Mouse (Mus musculus) cortical plate, adult 2 months (tissue): ENCODE results near the gene Mesp1. TPM values are rescaled to one million over a fixed set of nuclear protein-coding genes. Genes with fewer than 3 reads are reported as not detected.
"Not testable (repeated sequence)": the region's sequence is repeated elsewhere in the genome, so short reads cannot be mapped to it uniquely, and the experiment has no call there.

ENCODE experiments used
- H3K27ac ChIP-seq: fragments of 200-500 bp; 2 replicates; pipeline ENCODE4 v1.5.1; 2012; ENCODE audit warnings: low read length, control low read depth, inconsistent platforms; ENCODE audit not compliant: insufficient read depth
- H3K4me1 ChIP-seq: fragments of 200-500 bp; 2 replicates; pipeline ENCODE4 v1.6.1; 2011; ENCODE audit warnings: low read length; ENCODE audit not compliant: control insufficient read depth, insufficient read depth
- H3K4me3 ChIP-seq: fragments of 200-500 bp; 2 replicates; pipeline ENCODE4 v1.5.1; 2011; ENCODE audit warnings: mild to moderate bottlenecking, low read length, control low read depth; ENCODE audit not compliant: insufficient read depth
- CTCF ChIP-seq: fragments of 200-500 bp; IDR thresholded peaks from 2 replicates; pipeline ENCODE4 v1.5.1; 2011; ENCODE audit warnings: mild to moderate bottlenecking, control low read depth, low read length; ENCODE audit not compliant: insufficient read depth; ENCODE audit errors: extremely low read depth
- POLR2A ChIP-seq: fragments of 200-500 bp; IDR thresholded peaks from 2 replicates; pipeline ENCODE4 v1.6.1; 2011; ENCODE audit warnings: mild to moderate bottlenecking, low read length, control low read depth; ENCODE audit not compliant: insufficient read depth; ENCODE audit errors: extremely low read depth
- polyA plus RNA-seq: library from polyadenylated mRNA; depleted of rRNA; stranded (reverse); fragments of >200 nt; gene quantifications from 2 replicates; pipeline ENCODE4 v1.2.3, GENCODE M21; 2012

Gene Mesp1
- polyA plus RNA-seq, 1 experiment: 0.19 TPM

DNA sequence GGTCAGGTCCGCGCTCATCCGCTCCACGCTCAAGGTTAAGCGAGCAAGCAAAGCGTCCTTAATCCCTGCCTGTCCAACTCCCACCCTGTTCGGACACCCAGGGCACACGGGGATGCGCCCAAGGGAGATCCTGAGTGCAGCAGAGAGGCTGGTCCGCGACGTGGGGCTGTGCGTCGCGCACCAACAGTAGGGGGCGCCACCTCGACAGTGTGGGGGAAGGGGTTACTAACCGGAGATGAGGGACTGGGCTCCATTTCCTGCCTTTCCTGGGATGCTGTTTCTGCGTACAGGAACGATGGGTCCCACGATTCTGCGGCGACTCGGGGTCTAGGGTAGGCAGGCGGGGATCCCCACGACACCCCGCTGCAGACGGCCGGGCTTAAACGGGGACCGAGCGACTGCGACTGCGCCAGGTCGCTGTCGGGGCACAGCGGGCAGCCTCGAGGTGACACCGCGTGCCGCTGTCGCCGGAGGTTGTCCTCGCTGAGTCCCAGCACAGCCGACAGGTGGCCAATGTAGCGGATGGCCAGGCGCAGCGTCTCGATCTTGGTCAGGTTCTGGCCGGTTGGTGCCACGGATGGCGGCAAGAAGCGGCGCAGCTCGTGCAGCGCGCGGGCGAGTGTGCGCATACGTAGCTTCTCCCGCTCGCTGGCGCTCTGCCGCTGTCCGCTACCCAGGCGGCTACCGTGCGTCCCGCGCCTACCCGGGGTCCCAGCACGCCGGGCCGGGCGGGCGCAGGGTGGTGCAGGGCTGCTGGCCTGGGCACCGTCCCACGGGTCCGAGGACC is 760 bp downstream of the Mesp1 start:
- Histone ChIP-seq H3K4me3 (peak overlapping the region; percentile 9), H3K4me1 (no peaks in the 10 kb centered on the region), H3K27ac (no peak overlapping the region)
- TF ChIP-seq CTCF (peak; percentile 47), POLR2A (no peak)

GRCm38 (mm10) chr7:79789812-79790211 is 3.8 kb downstream of the Mesp1 start:
- H3K27ac ChIP-seq, H3K4me3 ChIP-seq, H3K4me1 ChIP-seq: not testable (repeated sequence)

GRCm38 (mm10) chr7:79786295-79786694 is 7.3 kb downstream of the Mesp1 start:
- no peak overlapping the region for H3K27ac ChIP-seq
- no peak overlapping the region for H3K4me3 ChIP-seq
- no peaks in the 10 kb centered on the region for H3K4me1 ChIP-seq
- TF ChIP-seq POLR2A (no peak), CTCF (peak; percentile 75)

DNA sequence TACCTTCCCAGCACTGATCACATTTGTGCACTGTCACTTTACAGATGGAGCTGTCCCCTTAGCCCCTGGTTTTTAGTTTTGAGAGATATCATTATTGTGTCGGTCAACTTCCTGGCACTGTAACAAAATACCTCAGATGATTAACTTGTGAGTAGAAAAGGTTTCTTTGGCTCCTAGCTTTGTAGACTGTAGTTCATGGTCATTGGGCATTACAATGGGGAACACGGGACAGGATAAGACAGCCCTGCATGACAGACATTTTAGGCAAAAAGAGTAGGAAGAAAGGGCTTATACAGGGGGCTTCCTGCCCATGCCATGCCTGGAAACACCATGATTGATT is 11.1 kb downstream of the Mesp1 start:
- H3K4me3 ChIP-seq: no peak overlapping the region
- no peak overlapping the region for H3K27ac ChIP-seq
- TF ChIP-seq CTCF (no peak), POLR2A (no peak)
- H3K4me1 ChIP-seq: peaks cover 2% of the 10 kb centered on the region; the same call in 1 of the 2 replicates

DNA sequence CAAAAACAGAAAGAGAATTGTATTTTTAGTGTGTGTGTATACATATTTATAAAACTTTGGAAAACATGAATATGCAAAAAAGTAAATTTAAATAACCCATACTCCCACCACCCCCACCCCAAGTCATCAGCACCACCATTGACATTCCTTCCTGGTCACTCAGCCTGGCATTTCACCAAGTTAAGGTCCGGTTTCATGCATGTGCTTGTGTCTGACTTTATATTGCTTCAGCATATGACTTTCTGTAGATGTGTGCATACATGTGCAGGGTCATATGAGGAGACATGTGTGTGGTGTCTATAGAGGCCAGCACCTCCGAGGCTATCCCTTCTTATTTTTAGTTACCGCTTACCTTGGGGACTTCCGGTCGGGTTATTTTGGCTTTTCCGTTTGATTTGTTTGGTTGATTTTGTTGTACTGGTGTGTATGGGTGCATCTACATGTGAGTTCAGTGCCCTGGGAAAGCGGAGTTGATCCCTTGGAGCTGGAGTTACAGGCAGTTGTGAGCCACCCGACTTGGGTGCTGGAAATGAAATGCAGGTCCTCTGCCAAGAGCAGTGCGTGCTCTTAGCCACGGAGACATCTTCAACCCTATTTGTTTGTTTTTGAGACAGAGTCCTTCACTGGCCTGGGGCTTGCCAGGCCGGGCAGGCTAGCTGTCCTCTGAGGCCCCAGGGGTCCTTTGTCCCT is 11.6 kb downstream of the Mesp1 start:
- peaks cover 2% of the 10 kb centered on the region; the same call in 1 of the 2 replicates for H3K4me1 ChIP-seq
- H3K27ac ChIP-seq: no peak overlapping the region
- no peak overlapping the region for H3K4me3 ChIP-seq
- TF ChIP-seq CTCF (no peak), POLR2A (no peak)

GRCm38 (mm10) chr7:79780647-79781626 is 12.7 kb downstream of the Mesp1 start:
- Histone ChIP-seq H3K4me1 (peaks cover 2% of the 10 kb centered on the region; the same call in 1 of the 2 replicates), H3K4me3 (peak overlapping the region; percentile 22), H3K27ac (no peak overlapping the region)
- TF ChIP-seq POLR2A: no peak
- TF ChIP-seq CTCF: peak; percentile 84

DNA sequence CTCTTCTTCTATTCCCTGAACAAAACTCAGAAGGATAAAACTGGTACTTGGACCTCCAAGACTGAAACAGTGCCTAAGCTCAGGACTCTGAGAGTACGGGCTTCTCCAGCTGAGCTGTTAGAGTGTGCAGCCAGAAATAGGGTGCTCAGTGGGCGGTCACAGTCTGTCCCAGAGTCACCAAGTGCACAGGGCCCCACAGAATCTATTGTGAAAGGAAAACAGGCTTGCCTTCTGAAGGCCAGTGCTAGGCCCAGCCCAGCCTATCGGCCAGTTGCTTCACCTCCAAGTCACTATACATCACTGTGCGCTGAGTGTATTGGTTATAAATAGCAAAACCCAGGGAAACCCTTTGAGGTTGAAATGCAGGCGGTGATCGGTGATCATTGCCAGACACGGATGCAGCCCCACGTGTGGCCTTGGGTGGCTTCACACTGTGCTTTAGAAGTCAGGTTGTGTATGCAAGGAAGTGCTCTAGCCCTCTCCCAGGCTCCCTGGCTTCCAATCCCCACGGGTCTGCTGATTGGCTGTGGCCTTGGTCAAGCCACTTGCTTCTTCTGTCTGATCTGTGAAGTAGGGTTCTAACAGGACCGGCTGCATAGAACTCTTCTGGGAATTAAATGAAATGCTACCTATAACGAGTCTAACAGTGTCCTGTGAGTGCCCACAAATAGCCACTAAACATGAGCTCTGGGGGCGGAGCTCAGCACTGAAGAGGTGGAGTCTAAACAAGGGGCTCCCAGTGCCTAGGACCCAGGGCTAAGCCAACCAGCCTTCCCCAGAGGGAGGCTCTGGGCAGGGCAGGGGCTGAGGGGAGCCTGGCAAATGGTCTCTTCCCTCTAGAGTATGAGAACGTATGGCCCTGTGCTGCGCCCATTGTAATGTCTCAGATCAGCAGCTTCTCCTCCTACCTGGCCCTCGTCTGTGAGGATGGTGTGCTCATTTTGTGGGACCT is 21.8 kb downstream of the Mesp1 start:
- 0 out of 2 replicates have a peak, but pooled peaks cover 3% of the 10 kb centered on the region for H3K4me1 ChIP-seq
- no peak overlapping the region for H3K27ac ChIP-seq
- no peak overlapping the region for H3K4me3 ChIP-seq
- TF ChIP-seq POLR2A (no peak), CTCF (no peak)

DNA sequence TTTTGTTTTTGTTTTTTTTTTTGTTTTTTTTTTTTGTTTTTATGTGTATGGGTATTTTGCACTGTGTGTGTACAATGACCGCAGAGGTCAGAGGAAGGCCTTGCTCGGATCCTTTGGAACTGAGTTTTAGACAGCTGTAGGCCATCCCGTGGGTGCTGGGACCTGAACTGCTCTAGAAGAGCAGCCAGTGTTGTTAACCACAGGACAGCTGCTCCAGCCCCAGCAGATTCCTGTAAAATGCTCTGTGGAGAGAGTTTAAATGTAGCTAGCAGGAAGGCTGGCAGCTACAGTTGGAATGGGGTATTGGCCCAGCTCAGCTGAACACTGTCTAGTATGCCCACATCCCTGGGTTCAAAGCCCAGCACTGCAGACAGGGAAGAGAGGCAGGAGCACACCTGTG is 23.9 kb downstream of the Mesp1 start:
- Histone ChIP-seq H3K4me3 (no peak overlapping the region), H3K27ac (no peak overlapping the region), H3K4me1 (0 out of 2 replicates have a peak, but pooled peaks cover 3% of the 10 kb centered on the region)
- no peak for TF ChIP-seq POLR2A
- no peak for TF ChIP-seq CTCF

DNA sequence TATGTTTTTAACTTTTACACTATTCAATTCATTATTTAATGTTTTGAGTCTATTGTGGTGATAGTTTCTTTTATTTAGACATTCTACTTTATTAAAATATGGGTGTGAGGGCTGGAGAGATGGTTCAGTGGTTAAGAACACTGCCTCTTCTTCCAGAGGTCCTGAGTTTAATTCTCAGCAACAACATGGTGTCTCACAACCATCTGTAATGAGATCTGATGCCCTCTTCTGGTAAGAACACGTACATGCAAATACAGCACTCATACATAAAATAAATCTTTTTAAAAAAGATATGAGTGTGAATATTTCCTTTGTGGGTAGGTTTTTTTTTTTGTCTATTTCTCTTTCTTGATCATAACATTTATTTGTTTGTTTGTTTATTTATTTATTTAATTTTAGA is 27.6 kb downstream of the Mesp1 start:
- no peak overlapping the region for H3K27ac ChIP-seq
- TF ChIP-seq CTCF (no peak), POLR2A (no peak)
- no peaks in the 10 kb centered on the region for H3K4me1 ChIP-seq
- no peak overlapping the region for H3K4me3 ChIP-seq
